Mouse (Mus musculus): Measurements from ENCODE around the gene Il31ra. TPM values are rescaled to one million over a fixed set of nuclear protein-coding genes. Genes with fewer than 3 reads are reported as not detected.

Gene Il31ra
- polyA plus RNA-seq, 1 experiment from 2014 or later: 0.10 TPM

- Histone ChIP-seq H3K36me3 (ENCODE audit: control insufficient read depth, insufficient read depth, low read length) (no peaks in the 10 kb centered on the region), H3K4me1 (ENCODE audit: control insufficient read depth, insufficient read depth, low read length) (no peaks in the 10 kb centered on the region), H3K4me3 (ENCODE audit: low read depth, low read length) (no peak overlapping the region), H3K27ac (ENCODE audit: low read length) (no peak overlapping the region), H3K9me3 (replicated peaks; ENCODE audit: control insufficient read depth, low read length, poor library complexity, severe bottlenecking) (no peaks in the 10 kb centered on the region), H3K27me3 (ENCODE audit: control insufficient read depth, insufficient read depth, low read depth, low read length) (no peaks in the 10 kb centered on the region), H3K9ac (ENCODE audit: low read depth, low read length) (no peak overlapping the region), H3K4me2 (ENCODE audit: low read length) (no peak overlapping the region)
- 90% methylated on average over 3 of the region's 3 CpGs for WGBS
- no peak for ATAC-seq
Measured at GRCm38 (mm10) chr13:112608606-112609005, 14.4 kb upstream of the Il31ra start.

GRCm38 (mm10) chr13:112604411-112604810 is 10.3 kb upstream of the Il31ra start:
- H3K4me2 ChIP-seq (ENCODE audit: low read length): no peak overlapping the region
- 72% methylated on average over 4 of the region's 4 CpGs for WGBS
- no peaks in the 10 kb centered on the region for H3K9me3 ChIP-seq (replicated peaks; ENCODE audit: control insufficient read depth, low read length, poor library complexity, severe bottlenecking)
- no peaks in the 10 kb centered on the region for H3K36me3 ChIP-seq (ENCODE audit: control insufficient read depth, insufficient read depth, low read length)
- no peak overlapping the region for H3K4me3 ChIP-seq (ENCODE audit: low read depth, low read length)
- H3K4me1 ChIP-seq (ENCODE audit: control insufficient read depth, insufficient read depth, low read length): no peaks in the 10 kb centered on the region
- H3K9ac ChIP-seq (ENCODE audit: low read depth, low read length): no peak overlapping the region
- no peak overlapping the region for H3K27ac ChIP-seq (ENCODE audit: low read length)
- no peak for ATAC-seq
- no peaks in the 10 kb centered on the region for H3K27me3 ChIP-seq (ENCODE audit: control insufficient read depth, insufficient read depth, low read depth, low read length)

- ATAC-seq: no peak
- no peak overlapping the region for H3K4me3 ChIP-seq (ENCODE audit: low read depth, low read length)
- WGBS: 95% methylated on average over 1 of the region's 1 CpGs
- no peak overlapping the region for H3K9ac ChIP-seq (ENCODE audit: low read depth, low read length)
- no peaks in the 10 kb centered on the region for H3K27me3 ChIP-seq (ENCODE audit: control insufficient read depth, insufficient read depth, low read depth, low read length)
- H3K4me2 ChIP-seq (ENCODE audit: low read length): no peak overlapping the region
- H3K36me3 ChIP-seq (ENCODE audit: control insufficient read depth, insufficient read depth, low read length): no peaks in the 10 kb centered on the region
- no peak overlapping the region for H3K27ac ChIP-seq (ENCODE audit: low read length)
- H3K9me3 ChIP-seq (replicated peaks; ENCODE audit: control insufficient read depth, low read length, poor library complexity, severe bottlenecking): no peaks in the 10 kb centered on the region
- H3K4me1 ChIP-seq (ENCODE audit: control insufficient read depth, insufficient read depth, low read length): no peaks in the 10 kb centered on the region
Measured at GRCm38 (mm10) chr13:112603839-112604238, 9.7 kb upstream of the Il31ra start.

GRCm38 (mm10) chr13:112602607-112603006 is 8.4 kb upstream of the Il31ra start:
- Histone ChIP-seq H3K27ac (ENCODE audit: low read length) (no peak overlapping the region), H3K9me3 (replicated peaks; ENCODE audit: control insufficient read depth, low read length, poor library complexity, severe bottlenecking) (no peaks in the 10 kb centered on the region), H3K4me1 (ENCODE audit: control insufficient read depth, insufficient read depth, low read length) (no peaks in the 10 kb centered on the region), H3K36me3 (ENCODE audit: control insufficient read depth, insufficient read depth, low read length) (no peaks in the 10 kb centered on the region), H3K4me3 (ENCODE audit: low read depth, low read length) (no peak overlapping the region), H3K4me2 (ENCODE audit: low read length) (no peak overlapping the region), H3K9ac (ENCODE audit: low read depth, low read length) (no peak overlapping the region), H3K27me3 (ENCODE audit: control insufficient read depth, insufficient read depth, low read depth, low read length) (no peaks in the 10 kb centered on the region)
- WGBS: 94% methylated on average over 2 of the region's 2 CpGs
- no peak for ATAC-seq

- Histone ChIP-seq H3K27ac (ENCODE audit: low read length) (no peak overlapping the region), H3K9ac (ENCODE audit: low read depth, low read length) (no peak overlapping the region), H3K4me2 (ENCODE audit: low read length) (no peak overlapping the region), H3K4me1 (ENCODE audit: control insufficient read depth, insufficient read depth, low read length) (no peaks in the 10 kb centered on the region), H3K27me3 (ENCODE audit: control insufficient read depth, insufficient read depth, low read depth, low read length) (no peaks in the 10 kb centered on the region), H3K9me3 (replicated peaks; ENCODE audit: control insufficient read depth, low read length, poor library complexity, severe bottlenecking) (no peaks in the 10 kb centered on the region), H3K4me3 (ENCODE audit: low read depth, low read length) (no peak overlapping the region), H3K36me3 (ENCODE audit: control insufficient read depth, insufficient read depth, low read length) (no peaks in the 10 kb centered on the region)
- 54% methylated on average over 2 of the region's 2 CpGs for WGBS
- no peak for ATAC-seq
Measured at GRCm38 (mm10) chr13:112590254-112590653, 3.9 kb downstream of the Il31ra start.

GRCm38 (mm10) chr13:112589625-112590024 is 4.5 kb downstream of the Il31ra start:
- Histone ChIP-seq H3K4me2 (ENCODE audit: low read length) (no peak overlapping the region), H3K4me1 (ENCODE audit: control insufficient read depth, insufficient read depth, low read length) (no peaks in the 10 kb centered on the region), H3K4me3 (ENCODE audit: low read depth, low read length) (no peak overlapping the region), H3K9me3 (replicated peaks; ENCODE audit: control insufficient read depth, low read length, poor library complexity, severe bottlenecking) (no peaks in the 10 kb centered on the region), H3K27me3 (ENCODE audit: control insufficient read depth, insufficient read depth, low read depth, low read length) (no peaks in the 10 kb centered on the region), H3K9ac (ENCODE audit: low read depth, low read length) (no peak overlapping the region), H3K36me3 (ENCODE audit: control insufficient read depth, insufficient read depth, low read length) (no peaks in the 10 kb centered on the region), H3K27ac (ENCODE audit: low read length) (no peak overlapping the region)
- no peak for ATAC-seq

GRCm38 (mm10) chr13:112584556-112585237 is 9.5 kb downstream of the Il31ra start:
- ATAC-seq: no peak
- H3K36me3 ChIP-seq (ENCODE audit: control insufficient read depth, insufficient read depth, low read length): no peaks in the 10 kb centered on the region
- H3K4me1 ChIP-seq (ENCODE audit: control insufficient read depth, insufficient read depth, low read length): peaks cover 3% of the 10 kb centered on the region; the same call in 1 of the 2 replicates
- H3K27ac ChIP-seq (ENCODE audit: low read length): no peak overlapping the region
- H3K9ac ChIP-seq (ENCODE audit: low read depth, low read length): no peak overlapping the region
- no peak overlapping the region for H3K4me3 ChIP-seq (ENCODE audit: low read depth, low read length)
- H3K4me2 ChIP-seq (ENCODE audit: low read length): no peak overlapping the region
- H3K9me3 ChIP-seq (replicated peaks; ENCODE audit: control insufficient read depth, low read length, poor library complexity, severe bottlenecking): no peaks in the 10 kb centered on the region
- WGBS: 69% methylated on average over 7 of the region's 7 CpGs
- no peaks in the 10 kb centered on the region for H3K27me3 ChIP-seq (ENCODE audit: control insufficient read depth, insufficient read depth, low read depth, low read length)

GRCm38 (mm10) chr13:112582291-112582690 is 11.9 kb downstream of the Il31ra start:
- WGBS: 87% methylated on average over 8 of the region's 8 CpGs
- no peak overlapping the region for H3K27ac ChIP-seq (ENCODE audit: low read length)
- ATAC-seq: no peak

GRCm38 (mm10) chr13:112581796-112582195 is 12.4 kb downstream of the Il31ra start:
- H3K4me3 ChIP-seq (ENCODE audit: low read depth, low read length): no peak overlapping the region
- H3K36me3 ChIP-seq (ENCODE audit: control insufficient read depth, insufficient read depth, low read length): no peaks in the 10 kb centered on the region
- no peak overlapping the region for H3K4me2 ChIP-seq (ENCODE audit: low read length)
- H3K27me3 ChIP-seq (ENCODE audit: control insufficient read depth, insufficient read depth, low read depth, low read length): no peaks in the 10 kb centered on the region
- H3K9me3 ChIP-seq (replicated peaks; ENCODE audit: control insufficient read depth, low read length, poor library complexity, severe bottlenecking): no peaks in the 10 kb centered on the region
- ATAC-seq: no peak
- H3K9ac ChIP-seq (ENCODE audit: low read depth, low read length): no peak overlapping the region
- peaks cover 3% of the 10 kb centered on the region; the same call in 1 of the 2 replicates for H3K4me1 ChIP-seq (ENCODE audit: control insufficient read depth, insufficient read depth, low read length)
- WGBS: 71% methylated on average over 3 of the region's 3 CpGs
- H3K27ac ChIP-seq (ENCODE audit: low read length): no peak overlapping the region

More at GRCm38 (mm10) chr13:112582291-112582690, 11.9 kb downstream of the Il31ra start:
- Histone ChIP-seq H3K9ac (ENCODE audit: low read depth, low read length) (no peak overlapping the region), H3K4me3 (ENCODE audit: low read depth, low read length) (no peak overlapping the region), H3K4me2 (ENCODE audit: low read length) (no peak overlapping the region), H3K36me3 (ENCODE audit: control insufficient read depth, insufficient read depth, low read length) (no peaks in the 10 kb centered on the region), H3K4me1 (ENCODE audit: control insufficient read depth, insufficient read depth, low read length) (peaks cover 3% of the 10 kb centered on the region; the same call in 1 of the 2 replicates), H3K9me3 (replicated peaks; ENCODE audit: control insufficient read depth, low read length, poor library complexity, severe bottlenecking) (no peaks in the 10 kb centered on the region), H3K27me3 (ENCODE audit: control insufficient read depth, insufficient read depth, low read depth, low read length) (no peaks in the 10 kb centered on the region)
